Mouse (Mus musculus): Measurements from ENCODE around the gene Fancg.

- TF ChIP-seq POLR2A (IDR thresholded peaks at IDR 0.05; ENCODE audit: insufficient read length, low read depth) (no peak), MYOG (IDR thresholded peaks at IDR 0.05; ENCODE audit: control insufficient read depth in 1 of 3, insufficient read depth in 1 of 3, insufficient read length in 2 of 3, low read depth in 2 of 3) (no peak), TCF12 (IDR thresholded peaks at IDR 0.05; ENCODE audit: insufficient read depth, poor library complexity, severe bottlenecking) (no peak)
These were observed 9.5 kb upstream of the Fancg start for GRCm38 (mm10) chr4:43019641-43020465.

Measured in myocyte (in vitro differentiated cells).